Mouse (Mus musculus) layer of hippocampus, adult 2 months (tissue): ENCODE measurements at regions not wholly inside any gene's neighbourhood (a gene's known extent, or its start where the extent isn't known, plus 50 kb on each side); places are given as distances from the start of the nearest gene placed in this dataset.

Experiments
- DNase-seq, 2 experiments: peaks; one replicate each; pipeline ENCODE4 v3.0.0; 2022; ENCODE audit warnings: low spot score in 2 of 2
- H3K27ac ChIP-seq: fragments of 200-600 bp; 2 replicates; pipeline ENCODE4 v1.8.1; 2022
- H3K4me3 ChIP-seq: fragments of 200-600 bp; 2 replicates; pipeline ENCODE4 v1.8.1; 2022; ENCODE audit warnings: mild to moderate bottlenecking
- CTCF ChIP-seq: fragments of 200-600 bp; conservative IDR thresholded peaks from 2 replicates; pipeline ENCODE4 v1.8.1; 2022; ENCODE audit warnings: antibody characterized with exemption, mild to moderate bottlenecking, moderate library complexity

DNA sequence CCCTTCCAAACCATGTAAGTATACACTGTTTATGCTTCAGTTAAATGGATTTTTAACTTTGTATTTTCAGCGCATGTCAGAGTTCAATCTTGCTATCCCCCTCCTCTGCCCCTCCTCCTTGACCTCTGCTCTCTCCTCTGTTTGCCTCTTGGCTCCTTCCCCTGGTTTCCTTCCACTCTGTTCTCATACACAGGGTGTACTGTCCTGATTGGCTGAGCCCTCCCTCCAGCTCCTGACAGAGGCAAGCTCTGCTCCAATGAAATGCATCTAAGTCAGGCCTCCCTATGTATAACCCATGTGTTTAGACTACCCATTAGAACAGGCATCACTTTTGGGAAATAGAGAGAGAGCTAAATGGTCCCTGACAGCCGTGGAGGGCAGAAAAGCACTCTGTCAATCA, 133.5 kb upstream of the Tut7 start:
- no peak for DNase-seq
- Histone ChIP-seq H3K4me3 (no peak overlapping the region), H3K27ac (no peak overlapping the region)
- TF ChIP-seq CTCF, result no peak

DNA sequence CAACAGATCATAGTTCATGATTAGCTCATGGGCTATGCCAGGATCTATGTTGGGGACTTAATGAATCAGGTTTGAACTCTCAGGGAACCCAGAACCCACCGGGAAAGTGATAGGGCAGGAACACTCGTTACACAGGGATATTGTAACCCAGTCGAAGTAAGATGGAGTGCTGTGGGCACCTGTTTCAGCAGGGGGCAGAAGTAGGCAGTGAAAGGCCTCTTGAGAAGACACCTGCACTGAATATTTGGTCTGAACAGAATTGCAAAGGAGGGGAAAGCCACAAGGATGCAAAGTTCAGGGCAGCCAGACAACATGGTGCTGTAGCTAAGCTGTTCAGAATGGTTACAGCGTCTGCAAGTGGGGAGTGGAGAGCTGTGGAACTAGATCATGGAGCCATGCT, 129.9 kb upstream of the Tut7 start:
- no peak for DNase-seq
- no peak overlapping the region for H3K27ac ChIP-seq
- peak; percentile 57 for TF ChIP-seq CTCF
- H3K4me3 ChIP-seq, result no peak overlapping the region

DNA sequence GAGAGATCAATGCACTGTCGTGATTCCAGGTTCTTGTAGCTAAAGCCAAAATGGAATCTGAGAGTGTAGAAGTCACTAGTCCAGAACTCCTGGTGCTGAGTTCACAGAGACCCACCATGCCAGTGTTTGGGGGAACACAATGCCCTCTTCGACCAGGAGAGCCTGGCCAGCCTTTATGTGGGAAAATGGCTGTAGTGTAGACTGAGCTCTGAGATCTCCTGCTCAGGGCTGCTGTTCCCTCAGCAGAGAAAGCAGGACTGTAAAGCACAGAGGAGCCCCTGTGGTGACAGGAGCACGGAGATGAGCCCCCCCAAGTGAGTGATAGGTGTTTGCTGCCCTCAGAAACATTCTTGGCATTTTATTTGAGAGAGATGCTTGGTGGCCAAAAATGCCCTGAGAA, 129.2 kb upstream of the Tut7 start:
- DNase-seq, result no peak
- H3K4me3 ChIP-seq, result no peak overlapping the region
- TF ChIP-seq CTCF, result no peak

DNA sequence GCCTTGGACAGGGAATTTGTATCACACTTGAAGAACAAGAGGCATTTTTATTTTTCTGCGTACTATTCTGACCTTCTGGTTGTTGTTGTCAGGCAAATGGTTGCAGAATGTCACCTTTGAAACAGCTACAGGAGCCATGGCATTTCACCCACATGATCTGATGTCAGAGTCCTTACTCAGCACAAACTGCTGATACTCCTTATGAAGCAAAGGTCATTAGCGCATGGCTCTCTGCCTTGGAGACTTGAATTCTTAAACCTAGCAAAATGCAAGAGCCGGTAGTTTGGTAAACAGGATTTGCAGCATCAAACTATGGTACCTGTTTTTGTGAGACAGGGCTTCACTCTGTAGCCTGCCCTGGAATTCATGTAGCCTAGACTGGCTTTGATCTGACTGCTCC, 127.3 kb upstream of the Tut7 start:
- no peak overlapping the region for H3K27ac ChIP-seq
- H3K4me3 ChIP-seq, result no peak overlapping the region
- DNase-seq, result no peak
- TF ChIP-seq CTCF, result no peak

More for the DNA sequence above, 129.2 kb upstream of the Tut7 start:
- H3K27ac ChIP-seq, result no peak overlapping the region

DNA sequence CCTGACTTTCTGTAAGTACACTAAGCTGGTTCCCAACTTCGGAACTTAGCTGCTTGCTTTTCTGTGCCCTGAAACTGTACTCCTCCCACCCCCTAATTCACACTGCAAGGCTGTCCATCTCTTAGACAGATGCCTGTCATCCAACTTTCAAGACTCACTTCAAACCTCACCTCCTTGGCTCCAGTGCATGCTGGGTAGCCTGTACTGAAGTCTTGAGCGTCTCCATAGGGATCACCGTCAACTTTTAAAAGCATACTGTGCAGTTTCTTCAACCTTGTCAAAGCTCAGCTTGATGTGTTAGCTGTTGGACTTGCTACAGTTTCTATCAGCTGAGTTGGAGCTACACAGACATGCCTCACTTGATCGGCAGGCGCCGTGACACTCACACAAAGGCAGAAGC, 126.5 kb upstream of the Tut7 start:
- Histone ChIP-seq H3K27ac (no peak overlapping the region), H3K4me3 (no peak overlapping the region)
- no peak for TF ChIP-seq CTCF
- DNase-seq, result no peak

DNA sequence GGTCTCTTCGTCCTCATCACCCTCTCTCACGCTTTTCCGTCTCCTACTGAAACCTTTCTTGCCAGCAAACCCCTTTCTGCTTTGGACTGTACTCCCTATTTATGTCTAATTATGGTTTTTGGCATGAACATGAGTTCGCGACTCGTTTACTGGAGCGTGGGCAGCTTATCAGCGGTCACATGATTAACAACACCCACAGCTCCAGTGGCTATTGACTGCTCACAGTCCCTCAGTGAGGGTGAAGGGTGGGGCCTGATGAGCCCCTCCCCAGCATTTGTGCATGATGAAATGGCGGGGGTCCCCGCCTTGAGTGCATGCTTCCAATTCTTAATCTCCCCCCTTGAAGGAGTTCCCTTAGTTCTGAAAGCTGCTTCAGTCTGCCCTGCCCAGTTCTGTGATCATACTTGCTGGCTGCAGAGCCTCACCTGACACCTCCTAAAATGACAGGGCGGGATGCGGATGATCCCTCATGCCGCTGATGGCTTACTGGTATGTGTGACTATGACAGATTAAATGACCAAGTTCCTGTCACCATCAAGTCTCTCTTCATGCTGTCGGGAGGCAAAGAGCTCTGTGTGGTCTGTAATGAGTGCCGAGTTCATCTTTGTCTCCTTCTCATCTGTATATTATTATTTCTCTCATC, 125.7 kb upstream of the Tut7 start:
- DNase-seq, result peak in 1 of 2 experiments; percentile 17
- TF ChIP-seq CTCF, result no peak
- Histone ChIP-seq H3K4me3 (no peak overlapping the region; the same call in 1 of the 2 replicates), H3K27ac (no peak overlapping the region)

DNA sequence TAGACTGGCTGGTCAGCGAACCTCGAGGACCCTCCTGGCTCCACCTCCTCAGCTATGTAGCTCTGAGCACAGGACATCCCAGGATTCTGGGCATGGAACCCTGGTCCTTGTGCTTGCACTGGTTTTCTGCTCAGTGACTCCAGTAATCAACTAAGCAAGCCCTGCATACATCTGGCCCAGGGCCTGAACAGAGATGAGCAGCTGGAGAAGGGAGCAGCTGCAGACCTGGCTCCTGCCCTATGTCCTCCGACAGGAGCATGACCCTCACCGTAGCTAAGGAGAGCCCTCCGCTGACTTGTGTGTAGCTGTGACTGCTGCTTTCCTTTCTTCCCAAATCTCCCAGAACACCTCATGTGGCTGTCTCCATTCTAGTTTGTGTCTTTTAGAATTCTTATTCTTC, 124.5 kb upstream of the Tut7 start:
- no peak overlapping the region for H3K4me3 ChIP-seq
- no peak for TF ChIP-seq CTCF
- DNase-seq, result no peak
- H3K27ac ChIP-seq, result no peak overlapping the region

DNA sequence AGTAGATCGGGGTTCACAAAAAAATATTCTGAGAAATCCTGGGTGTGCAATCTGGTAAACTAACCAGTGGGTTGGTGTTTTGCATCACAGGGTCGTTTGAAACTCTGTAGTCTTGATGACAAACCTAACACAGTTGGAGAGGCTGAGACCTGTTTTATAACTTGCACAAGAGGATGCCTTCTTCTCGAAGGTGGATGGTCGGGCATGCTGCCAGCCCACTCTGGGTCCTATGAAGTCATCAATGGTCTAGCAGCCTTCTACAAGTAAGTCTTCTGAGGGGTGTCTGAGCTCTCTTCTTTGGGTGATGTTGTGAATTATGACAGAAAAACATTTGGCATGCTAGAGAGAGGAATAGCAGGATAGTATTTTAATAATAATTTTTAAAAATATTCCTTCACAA, 123.6 kb upstream of the Tut7 start:
- H3K4me3 ChIP-seq, result no peak overlapping the region
- no peak overlapping the region for H3K27ac ChIP-seq
- no peak for TF ChIP-seq CTCF
- DNase-seq, result no peak

DNA sequence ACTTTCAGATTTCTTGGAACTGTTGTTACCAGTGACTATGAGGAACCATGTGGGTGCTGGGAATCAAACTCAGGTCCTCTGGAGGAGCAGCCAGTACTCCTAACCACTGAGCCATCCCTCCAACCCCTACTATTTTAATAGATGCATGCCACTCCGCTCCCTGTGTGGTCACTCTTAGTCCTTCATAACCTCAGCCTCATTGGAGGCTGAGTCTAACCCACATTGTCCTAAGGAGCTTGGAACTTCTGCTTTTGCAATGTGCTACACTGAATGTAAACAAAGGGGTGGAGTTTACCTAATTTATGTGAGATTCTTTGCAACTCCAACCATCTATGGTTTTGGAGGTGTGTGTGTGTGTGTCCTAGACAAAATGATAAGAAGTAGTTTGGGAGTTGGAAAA, 122.7 kb upstream of the Tut7 start:
- no peak for TF ChIP-seq CTCF
- DNase-seq, result no peak
- Histone ChIP-seq H3K4me3 (no peak overlapping the region), H3K27ac (no peak overlapping the region)

DNA sequence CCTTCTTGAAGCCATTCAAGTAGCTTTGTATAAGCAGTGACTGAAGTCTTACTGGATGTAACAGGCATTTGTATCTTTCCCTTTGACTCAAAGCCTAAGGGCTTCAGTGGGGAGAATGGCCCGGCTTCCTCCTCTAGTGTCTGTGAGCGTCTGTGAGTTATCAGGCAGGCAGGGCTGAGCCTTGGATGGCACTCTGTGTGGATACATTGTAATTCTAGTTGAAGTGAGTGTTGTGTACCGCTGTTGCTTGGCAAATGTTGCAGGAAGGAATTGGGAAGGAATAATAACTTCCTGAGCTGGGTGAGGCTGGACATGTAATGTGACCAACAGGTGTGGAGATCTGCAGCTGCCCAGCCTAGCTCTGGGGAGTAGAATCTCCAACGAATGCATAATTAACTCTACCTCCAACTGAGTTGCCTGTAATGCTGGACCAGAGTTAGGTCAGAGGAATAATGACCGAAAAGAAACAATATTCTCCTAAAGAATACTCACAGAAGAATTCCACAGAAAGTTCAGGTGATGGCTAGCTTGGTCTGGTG, 120.7 kb upstream of the Tut7 start:
- Histone ChIP-seq H3K4me3 (no peak overlapping the region), H3K27ac (no peak overlapping the region)
- DNase-seq, result no peak
- no peak for TF ChIP-seq CTCF

DNA sequence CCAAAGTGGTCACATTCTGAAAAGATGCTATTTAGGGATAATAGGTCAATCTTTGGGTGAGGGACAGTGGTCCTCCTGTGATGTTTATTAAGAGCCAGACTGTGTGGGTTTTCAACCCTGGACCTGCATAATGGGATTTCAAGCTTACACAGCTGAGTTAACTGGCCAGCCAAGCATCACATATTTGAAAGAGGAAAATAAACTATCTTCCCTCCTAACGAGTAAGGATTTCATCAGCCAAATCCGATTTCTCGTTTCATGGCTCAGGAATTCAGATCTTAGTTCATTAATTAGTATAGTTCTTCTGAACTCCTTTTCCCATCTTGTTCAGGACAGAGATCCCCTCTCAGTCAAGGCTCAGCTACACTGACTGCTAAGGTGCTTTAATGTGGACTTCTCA, 120.1 kb upstream of the Tut7 start:
- no peak for DNase-seq
- Histone ChIP-seq H3K27ac (no peak overlapping the region), H3K4me3 (no peak overlapping the region)
- no peak for TF ChIP-seq CTCF

DNA sequence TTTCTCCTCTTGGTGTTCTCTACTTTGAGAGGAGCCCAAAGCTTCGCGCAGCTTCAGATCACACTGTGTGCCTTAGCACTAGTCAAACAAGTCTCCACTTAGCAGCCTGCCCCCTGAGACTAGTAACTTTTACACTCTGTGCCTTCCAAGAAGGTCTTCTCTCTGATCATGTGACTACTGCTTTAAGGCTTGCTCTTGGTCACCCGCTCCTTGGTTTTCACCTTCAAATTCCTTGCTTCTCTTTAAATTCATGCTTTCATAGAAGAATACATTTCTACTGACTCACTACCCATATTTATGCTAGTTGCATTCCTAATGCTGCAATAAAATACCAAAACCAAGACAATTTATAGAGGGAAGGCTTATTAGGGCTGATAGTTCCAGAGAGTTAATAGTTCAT, 118.6 kb upstream of the Tut7 start:
- no peak overlapping the region for H3K27ac ChIP-seq
- no peak overlapping the region for H3K4me3 ChIP-seq
- no peak for TF ChIP-seq CTCF
- DNase-seq, result no peak

DNA sequence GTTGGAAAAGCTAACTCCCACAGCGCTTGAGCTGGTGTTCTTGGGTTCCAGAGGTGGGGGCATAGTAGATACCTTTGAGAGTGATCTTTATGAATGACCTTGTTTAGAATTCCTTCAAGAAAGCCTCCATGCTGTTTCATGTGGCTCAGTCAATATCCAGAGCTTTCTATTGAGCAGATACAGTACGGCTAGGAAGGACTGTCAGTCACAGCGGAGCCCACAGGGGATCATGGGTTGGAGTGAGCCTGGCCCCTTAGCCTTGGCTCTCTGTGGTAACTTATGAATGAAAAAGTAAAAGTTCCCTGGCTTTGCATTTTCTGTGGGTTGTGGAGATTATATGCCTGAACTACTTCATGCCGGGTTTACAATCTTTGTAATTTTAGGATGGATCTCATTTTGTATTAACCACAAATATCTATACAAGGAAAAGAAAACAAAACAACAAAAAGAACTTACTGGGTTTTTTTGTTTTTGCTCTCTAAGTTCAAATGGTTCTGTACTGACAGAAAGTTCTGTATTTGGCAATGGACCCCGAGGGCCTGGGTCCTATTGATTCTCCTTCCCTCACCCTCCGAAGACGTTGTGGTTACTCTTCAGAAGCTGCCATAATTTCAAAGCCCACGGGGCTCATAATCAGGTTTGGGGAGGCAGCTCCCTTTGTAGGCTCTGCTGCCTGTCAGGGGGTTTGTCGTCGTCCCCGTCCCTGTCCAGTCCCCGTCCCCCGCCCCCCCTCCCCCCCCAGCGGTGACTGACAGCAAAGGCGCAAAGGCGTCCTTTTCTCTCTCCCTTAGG, 117.7 kb upstream of the Tut7 start:
- H3K27ac ChIP-seq, result no peak overlapping the region
- TF ChIP-seq CTCF, result no peak
- H3K4me3 ChIP-seq, result no peak overlapping the region
- DNase-seq, result no peak

DNA sequence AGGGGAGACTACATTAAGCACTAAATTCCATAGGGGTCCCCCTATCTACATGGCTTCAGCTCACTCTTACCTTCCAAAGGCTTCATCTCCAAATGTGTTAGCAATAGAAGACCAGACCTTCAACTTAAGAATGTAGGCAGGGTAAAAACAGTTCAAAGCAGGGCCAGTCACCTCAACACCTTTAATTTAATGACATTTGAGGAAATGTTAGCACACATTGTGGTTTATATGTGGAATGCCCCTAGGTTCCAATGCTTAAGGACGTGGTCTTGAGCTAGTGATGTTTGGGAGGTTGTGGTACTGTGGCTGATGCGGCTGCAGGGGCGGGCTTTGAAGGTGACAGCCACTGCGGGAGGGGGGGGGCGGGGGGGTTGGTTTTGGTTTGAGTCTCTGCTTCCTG, 116.9 kb upstream of the Tut7 start:
- no peak overlapping the region for H3K27ac ChIP-seq
- no peak overlapping the region for H3K4me3 ChIP-seq
- no peak for DNase-seq
- no peak for TF ChIP-seq CTCF
